Mouse (Mus musculus) gonadal fat pad, adult 2 months (tissue): ENCODE data around the gene Rdm1. TPM values are rescaled to one million over a fixed set of nuclear protein-coding genes. Genes with fewer than 3 reads are reported as not detected.
"Not testable (repeated sequence)": the region's sequence is repeated elsewhere in the genome, so short reads cannot be mapped to it uniquely, and the experiment has no call there.

ENCODE experiments used
- DNase-seq: peaks from one replicate; pipeline ENCODE4 v3.0.0-alpha.2; 2012; ENCODE audit warnings: low read depth
- polyA plus RNA-seq: library from polyadenylated mRNA; depleted of rRNA; stranded (reverse); fragments of >200 nt; gene quantifications from 2 replicates; pipeline ENCODE4 v1.2.3, GENCODE M21; 2012

The Rdm1 gene
- polyA plus RNA-seq, 1 experiment, result 23.7 TPM

DNA sequence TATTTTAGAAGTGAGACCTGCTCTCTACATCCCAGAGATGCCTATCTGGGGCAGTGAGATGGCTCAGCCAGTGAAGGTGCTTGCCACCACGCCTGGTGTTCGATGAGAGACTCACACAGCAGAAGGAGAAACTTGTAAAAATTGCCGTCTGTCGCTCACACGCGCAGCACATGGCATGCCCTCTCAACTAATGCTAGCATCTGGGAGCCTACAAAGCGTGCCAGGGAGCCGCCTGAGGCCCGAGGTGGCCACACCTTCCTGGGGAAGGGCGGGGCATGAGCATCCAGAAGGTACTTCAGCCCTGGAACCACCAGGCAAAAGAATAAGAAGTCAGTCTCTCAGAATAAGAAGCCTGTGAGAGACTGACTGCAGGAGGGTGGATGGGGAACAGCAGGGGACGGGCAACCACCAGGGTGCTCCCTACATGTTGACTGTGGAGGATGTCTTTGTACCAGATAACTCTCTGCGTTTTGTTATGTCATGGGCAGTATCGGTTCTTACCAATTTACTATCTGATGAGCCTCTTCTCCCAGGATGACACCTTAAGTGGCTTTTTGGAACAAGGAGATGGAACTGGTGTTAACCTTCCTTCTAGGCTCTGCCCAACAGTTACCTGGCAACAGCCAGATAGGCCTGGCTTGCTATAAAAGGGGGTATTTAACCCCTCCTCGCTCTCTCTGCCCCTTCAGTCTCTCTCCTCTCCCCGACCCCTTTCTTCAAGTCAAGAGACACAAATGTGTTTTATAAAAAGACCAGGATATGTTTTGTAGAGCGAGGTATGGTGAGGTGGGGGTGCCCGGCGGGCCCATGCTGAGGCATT is 9.8 kb upstream of the Rdm1 start:
- DNase-seq, result no peak

DNA sequence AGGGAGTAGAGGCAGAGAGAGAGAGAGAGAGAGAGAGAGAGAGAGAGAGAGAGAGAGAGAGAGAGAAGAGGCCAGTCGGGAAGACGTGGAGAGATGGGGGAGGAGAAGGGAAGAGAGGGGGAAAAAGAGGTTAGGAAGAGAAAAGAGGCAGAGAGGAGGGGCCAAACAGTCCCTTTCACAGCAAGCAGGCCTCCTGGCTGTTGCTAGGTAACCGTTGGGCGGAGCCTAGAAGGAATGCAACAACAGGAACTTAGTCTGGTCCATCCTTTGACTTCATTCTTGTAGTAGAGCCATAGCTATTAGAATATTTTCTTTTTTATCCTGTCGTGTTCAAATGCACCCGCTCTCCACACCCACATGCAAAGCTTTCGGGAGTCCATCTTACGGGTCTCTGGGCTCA is 9.1 kb upstream of the Rdm1 start:
- no peak for DNase-seq

DNA sequence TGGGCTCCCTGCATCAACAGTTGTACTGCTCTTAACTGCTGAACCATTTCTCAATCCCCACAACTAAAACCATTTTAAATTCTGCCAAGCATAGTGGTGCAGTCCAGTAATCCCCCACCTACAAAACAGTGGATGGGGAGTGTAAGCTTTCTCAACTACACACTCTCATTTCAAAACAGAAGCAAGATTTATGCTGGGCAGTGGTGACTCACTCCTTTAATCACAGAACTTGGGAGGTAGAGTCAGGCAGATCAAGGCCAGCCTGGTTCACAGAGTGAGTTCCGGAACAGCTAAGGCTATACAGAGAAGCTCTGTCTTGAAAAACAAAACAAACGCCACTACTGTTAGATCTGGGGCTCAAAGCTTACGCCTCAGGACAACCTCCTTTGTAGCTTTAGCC is 8.4 kb upstream of the Rdm1 start:
- peak; percentile 59 for DNase-seq

DNA sequence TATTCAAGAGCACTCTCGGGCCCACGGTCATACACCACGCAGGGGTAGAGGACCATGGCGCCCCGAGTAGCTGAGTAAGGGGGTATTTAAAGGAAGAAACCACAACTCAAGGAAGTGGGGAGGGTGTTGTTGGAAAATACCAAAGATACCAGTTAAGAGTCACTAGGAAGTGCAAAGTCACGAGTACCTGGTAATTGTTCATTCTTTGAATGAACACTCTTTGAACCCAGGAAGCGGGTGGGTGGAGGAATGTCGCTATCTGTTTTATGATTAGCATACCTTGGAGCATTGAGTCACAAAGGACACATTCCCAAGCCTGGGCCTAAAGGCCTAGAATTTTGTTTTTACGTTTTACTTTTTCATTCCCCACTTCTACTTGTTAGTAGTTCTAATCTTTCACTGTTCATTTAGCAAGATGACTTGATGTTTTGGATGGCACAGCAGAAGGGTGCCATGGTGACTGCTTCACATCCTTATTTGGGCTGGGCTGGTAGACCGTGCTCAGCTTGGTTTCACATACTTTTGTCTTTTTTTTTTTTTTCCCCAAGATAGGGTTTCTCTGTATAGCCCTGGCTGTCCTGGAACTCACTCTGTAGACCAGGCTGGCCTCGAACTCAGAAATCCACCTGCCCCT is 6.9 kb upstream of the Rdm1 start:
- DNase-seq, result not testable (repeated sequence)

DNA sequence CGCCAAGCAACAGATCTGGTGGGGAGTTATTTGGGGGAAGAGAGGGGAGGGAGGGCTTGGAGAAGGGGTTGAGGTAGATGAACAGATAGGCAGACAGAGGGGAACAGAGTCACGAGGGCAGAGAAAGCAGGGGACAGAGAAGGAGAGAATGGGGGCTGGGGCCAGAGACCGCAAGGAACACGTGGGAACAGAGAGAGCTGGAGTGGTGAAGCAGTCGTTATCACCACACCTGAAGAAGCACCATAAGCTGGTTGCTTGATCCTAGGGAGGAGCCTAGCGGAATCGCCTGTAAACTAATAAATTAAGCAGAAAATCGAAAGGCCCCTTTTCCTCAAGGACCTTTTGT is 373 bp upstream of the Rdm1 start:
- DNase-seq, result no peak

DNA sequence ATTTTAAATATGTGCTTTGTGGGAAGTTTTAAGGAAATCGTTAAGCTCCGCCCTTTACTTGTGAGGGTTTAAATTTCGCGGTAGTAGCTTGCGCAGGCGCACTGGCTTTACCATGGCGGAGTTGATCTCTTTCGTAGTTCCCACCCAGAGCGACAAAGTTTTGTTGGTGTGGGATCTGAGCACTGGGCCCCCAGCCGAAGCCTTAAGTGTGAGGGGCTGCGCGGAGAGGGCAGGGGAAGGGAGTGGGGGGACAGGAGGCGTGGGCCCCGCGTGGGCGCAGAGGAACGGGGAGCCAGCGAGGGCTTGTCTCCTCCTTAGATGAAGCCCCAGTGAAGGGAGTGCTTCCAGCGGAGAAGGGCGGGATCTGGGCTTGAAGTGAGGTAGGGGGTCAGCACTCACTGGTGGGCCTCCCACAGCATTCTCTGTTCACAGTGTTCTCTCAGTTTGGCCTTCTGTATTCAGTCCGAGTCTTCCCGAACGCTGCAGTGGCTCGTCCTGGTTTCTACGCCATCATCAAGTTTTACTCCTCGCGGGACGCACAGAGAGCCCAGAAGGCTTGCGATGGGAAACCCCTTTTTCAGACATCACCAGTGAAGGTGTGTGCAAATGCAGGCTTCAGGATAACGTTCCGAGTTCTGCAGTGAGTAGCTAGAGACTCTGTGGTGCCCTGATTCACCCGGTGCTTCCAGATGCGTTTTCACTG is 1.0 kb downstream of the Rdm1 start:
- DNase-seq, result no peak

DNA sequence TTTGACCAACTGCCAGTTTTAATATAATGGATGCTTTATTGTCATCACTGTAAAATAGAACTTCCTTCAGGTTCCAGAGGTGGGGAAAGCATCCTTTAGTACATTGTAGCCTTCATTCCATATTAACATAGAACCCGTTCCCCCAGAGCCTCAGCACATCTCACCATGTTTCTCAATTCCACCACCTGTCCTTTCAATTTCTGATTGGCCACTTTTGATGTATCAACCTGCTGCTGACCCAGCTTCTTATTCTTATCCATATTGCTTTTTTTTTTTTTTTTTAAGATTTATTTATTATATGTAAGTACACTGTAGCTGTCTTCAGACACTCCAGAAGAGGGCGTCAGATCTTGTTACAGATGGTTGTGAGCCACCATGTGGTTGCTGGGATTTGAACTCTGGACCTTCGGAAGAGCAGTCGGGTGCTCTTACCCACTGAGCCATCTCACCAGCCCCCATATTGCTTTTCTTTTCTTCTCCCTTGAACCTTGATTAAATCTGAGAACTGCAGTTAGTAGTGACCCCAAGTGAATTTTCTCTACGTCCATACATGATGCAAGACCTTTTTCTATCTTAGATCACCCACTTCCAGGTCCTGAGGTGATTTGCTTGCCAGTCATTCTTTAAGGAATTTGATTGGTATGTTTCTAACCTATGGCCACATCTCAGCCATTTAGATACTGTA is 1.9 kb downstream of the Rdm1 start:
- not testable (repeated sequence) for DNase-seq

DNA sequence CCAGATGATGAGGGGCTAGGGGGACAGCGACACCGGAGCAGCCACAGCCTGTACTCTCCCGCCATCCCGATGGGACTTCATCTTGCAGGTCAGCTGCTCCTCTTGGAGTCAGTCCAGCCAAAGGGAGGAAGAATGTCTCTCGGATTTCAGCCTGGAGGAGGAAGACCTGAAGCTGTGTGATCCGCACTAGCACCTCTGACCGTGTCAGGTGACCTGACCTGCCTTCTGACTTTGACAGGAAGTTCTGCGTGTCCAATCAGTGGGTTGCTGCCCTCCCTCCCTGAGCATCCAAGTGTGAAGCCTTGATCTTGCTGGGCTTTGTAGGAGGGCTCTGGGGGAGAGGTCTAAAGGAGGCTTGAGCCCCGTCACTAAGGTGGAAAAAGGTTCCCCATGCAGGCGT is 8.7 kb downstream of the Rdm1 start:
- DNase-seq, result no peak

DNA sequence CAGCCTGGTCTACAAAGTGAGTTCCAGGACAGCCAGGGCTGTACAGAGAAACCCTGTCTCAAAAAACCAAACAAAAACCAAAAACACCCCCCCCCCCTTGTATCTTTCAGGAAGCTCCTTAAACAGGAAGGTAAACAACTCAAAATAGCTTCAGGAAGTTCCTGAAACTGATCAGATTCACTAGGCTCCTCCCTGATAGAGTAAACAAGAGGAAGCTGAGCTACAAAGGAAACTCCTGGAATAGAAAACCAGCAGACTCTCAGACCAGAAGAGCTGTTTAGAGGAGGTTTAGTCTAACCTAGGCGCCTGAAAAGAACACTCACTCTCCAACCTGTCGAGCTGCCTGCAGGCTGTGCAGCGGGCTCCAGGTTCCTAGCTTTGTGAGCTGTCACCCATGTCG is 12.8 kb downstream of the Rdm1 start:
- DNase-seq, result no peak

DNA sequence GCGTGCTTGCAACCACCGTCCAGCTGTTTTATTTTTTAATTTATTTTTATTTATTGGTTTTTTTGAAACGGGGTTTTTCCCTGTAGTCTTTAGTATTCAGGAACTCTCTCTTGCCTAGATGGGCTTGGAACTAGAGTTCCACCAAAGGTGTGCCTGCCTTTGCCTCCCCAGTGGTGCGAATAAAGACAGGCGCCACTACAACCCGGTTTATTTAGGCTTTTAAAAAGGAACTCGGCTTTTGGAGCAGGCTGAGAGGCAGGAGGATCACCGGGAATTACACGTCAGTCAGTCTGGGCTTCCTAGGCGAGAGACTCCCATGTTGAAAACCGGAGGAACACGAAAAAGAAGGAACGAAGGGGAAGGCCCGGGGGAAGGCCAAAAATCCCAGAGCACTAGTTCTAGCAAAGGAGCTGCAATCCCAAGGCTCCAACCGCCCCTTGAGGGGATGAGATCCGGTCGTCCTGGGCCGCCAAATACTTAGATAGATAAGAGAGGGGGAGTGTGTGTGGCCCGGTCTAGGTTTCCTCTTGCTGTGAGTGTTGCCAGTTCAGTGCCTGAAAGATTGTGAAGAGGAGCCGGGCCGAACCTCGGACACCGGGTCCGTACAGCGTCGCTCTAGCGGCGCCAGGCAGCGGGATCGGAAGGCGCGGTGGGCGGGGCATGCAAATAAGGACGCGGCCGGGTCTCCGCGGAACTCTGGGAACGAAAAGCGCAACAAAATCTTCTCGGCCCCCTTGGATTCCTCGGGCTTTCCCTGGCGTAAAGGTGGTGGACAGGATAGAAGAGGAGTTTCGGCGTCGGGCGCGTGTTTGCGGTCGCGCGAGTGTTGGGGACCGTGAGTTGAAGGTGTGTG is 14.1 kb downstream of the Rdm1 start:
- DNase-seq, result not testable (repeated sequence)

DNA sequence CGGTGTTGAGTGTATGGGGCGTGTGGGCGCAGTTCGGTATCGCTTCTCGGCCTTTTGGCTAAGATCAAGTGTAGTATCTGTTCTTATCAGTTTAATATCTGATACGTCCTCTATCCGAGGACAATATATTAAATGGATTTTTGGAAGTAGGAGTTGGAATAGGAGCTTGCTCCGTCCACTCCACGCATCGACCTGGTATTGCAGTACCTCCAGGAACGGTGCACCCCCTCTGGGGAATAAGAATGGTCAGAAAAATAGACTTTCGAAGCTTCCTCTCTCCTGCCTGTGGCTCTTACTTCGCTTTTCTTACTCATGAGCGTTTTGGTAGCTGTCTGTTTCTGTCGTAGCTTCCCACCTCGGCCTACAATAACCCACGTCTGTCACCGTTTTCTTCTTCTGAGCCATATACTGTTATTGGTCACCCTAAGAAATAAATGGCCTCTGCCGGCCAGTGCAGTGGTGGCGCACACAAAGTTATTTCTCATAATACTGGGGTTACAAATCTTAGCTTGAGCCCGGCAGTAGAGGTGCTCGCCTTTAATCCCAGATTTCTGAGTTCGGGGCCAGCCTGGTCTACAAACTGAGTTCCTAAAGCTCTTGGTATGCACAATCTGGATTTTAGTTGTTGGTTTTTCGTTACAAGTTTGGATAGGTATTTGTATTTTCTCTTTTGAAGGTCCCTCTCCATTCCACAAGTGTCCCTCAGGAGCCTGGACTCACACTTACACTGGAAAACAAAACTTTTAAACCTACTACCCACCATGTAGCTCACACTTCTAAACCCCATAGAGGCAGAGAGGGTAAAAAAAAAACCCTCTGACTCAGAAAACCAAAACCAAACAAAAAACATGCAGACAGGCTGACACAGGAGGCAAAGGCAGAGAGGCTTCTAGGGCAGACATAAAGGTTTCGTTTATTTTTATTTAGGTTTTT is 15.0 kb downstream of the Rdm1 start:
- DNase-seq, result not testable (repeated sequence)

DNA sequence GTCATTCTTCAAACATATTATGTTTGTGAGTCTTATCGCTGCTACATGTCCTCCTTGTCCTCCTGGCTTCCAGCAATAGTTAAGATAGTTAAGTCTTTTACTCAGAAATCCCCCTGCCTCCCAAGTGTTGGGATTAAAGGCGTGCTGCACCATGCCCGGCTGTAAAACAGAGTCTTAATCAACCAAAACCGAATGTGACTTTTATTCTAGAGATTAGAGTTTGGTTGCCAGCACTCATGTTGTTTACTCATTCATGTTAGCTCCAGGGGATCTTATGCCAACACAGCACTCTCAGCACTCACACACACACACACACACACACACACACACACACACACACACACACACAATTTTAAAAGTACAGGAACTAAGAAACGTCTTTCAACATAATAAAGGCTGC is 15.9 kb downstream of the Rdm1 start:
- DNase-seq, result no peak

DNA sequence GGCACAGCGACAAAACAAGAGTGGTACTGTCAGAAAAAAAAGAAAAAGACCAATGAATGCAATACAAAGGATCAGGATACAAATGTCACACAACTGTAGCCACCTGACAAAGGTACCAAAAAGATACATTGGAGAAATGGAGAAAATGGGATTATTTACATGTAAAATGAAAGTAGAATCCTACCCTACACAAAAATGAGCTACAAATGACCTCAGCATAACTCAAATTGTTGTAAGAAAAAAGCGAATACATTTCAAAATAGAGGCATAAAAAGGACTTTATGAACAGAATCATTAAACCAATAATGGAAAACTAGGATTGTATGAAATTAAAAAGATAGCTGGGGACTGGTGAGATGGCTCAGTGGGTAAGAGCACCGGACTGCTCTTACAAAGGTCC is 17.6 kb downstream of the Rdm1 start:
- no peak for DNase-seq

DNA sequence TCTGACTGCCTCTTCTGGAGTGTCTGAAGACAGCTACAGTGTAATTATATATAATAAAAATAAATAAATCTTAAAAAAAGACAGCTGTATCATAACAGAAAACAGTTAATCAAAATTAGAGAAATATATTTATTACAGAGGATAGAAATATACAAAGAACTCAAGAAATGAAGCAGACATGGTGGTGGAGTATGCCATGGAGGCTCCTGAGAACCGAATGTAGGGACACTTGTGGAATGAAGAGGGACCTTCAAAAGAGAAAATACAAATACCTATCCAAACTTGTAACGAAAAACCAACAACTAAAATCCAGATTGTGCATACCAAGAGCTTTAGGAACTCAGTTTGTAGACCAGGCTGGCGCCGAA is 18.0 kb downstream of the Rdm1 start:
- not testable (repeated sequence) for DNase-seq

DNA sequence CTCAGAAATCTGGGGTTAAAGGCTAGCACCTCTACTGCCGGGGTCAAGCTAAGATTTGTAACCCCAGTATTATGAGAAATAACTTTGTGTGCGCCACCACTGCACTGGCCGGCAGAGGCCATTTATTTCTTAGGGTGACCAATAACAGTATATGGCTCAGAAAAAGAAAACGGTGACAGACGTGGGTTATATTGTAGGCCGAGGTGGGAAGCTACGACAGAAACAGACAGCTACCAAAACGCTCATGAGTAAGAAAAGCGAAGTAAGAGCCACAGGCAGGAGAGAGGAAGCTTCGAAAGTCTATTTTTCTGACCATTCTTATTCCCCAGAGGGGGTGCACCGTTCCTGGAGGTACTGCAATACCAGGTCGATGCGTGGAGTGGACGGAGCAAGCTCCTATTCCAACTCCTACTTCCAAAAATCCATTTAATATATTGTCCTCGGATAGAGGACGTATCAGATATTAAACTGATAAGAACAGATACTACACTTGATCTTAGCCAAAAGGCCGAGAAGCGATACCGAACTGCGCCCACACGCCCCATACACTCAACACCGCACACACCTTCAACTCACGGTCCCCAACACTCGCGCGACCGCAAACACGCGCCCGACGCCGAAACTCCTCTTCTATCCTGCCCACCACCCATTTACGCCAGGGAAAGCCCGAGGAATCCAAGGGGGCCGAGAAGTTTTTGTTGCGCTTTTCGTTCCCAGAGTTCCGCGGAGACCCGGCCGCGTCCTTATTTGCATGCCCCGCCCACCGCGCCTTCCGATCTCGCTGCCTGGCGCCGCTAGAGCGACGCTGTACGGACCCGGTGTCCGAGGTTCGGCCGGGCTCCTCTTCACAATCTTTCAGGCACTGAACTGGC is 18.7 kb downstream of the Rdm1 start:
- DNase-seq, result not testable (repeated sequence)

DNA sequence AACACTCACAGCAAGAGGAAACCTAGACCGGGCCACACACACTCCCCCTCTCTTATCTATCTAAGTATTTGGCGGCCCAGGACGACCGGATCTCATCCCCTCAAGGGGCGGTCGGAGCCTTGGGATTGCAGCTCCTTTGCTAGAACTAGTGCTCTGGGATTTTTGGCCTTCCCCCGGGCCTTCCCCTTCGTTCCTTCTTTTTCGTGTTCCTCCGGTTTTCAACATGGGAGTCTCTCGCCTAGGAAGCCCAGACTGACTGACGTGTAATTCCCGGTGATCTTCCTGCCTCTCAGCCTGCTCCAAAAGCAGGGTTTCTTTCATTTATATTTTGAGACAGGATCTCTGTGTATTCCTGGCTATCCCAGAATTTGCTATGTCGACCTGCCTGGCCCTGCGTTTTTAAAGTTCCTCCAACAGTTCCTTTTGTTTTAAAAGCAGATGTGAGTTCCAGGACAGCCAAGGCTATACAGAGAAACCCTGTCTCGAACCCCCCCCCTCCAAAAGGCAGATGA is 19.3 kb downstream of the Rdm1 start:
- DNase-seq, result not testable (repeated sequence)

DNA sequence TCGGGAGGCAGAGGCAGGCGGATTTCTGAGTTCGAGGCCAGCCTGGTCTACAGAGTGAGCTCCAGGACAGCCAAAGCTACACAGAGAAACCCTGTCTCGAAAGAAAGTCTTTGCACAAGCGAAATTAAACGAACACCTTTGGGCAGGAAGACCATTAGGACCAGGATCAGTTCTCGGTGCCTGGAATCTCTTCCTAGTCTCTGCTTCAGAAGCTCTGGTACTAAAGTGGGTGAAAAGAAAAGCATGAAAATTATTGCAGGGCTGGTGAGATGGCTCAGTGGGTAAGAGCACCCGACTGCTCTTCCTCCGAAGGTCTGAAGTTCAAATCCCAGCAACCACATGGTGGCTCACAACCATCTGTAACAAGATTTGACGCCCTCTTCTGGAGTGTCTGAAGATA is 20.1 kb downstream of the Rdm1 start:
- DNase-seq, result not testable (repeated sequence)

DNA sequence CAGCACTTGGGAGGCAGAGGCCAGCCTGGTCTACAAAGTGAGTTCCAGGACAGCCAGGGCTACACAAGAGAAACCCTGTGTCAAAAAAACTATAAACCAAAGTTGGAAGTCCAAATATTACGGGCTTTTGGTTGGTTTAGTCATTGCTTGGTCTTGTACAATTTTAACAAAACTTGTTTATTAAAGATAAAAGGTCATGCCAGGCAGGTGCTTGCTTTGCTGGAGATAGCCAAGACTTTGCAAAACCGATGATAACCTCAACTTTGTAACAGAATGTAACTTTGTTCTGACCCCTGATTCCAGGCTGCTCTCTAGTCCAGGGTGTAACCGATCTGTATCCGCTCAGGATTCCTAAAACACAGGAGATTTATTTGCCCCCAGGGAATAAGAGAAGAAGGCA is 29.4 kb downstream of the Rdm1 start:
- DNase-seq, result no peak

DNA sequence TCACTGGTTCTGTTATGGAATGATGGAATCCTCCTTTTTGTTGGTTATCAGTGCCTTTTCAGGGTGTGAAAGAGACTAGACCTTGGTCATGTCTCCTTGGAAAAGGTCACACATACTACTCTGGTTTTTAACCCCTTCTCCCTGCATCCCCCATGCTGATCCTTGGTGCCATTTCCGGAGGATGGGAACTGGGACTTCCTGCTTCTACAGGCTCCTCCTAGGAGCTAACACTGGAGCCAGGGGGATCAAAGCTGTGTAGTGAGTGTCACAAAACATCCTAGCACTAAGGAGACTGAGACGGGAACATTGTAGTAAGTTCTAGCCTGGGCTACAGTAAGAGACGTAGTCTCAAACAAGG is 30.5 kb downstream of the Rdm1 start:
- no peak for DNase-seq
